Mouse (Mus musculus) forebrain, embryonic 14.5 days (tissue): Measurements from ENCODE around the gene Klk5. TPM values are rescaled to one million over a fixed set of nuclear protein-coding genes. Genes with fewer than 3 reads are reported as not detected.

Source experiments
- ATAC-seq: fragments of 200-750 bp; cut with Nextera tagmentation; 2 replicates; pipeline ENCODE4 v1.8.0; 2017; ENCODE audit warnings: mild to moderate bottlenecking, moderate library complexity
- DNase-seq: peaks from one replicate; pipeline ENCODE4 v3.0.0-alpha.2; 2015; ENCODE audit warnings: low spot score
- H3K27ac ChIP-seq: fragments of 300-500 bp; sonication (generic); 2 replicates; pipeline ENCODE4 v1.5.1; 2014; ENCODE audit warnings: low read depth, mild to moderate bottlenecking, control low read depth, low read length, moderate library complexity
- H3K27me3 ChIP-seq: fragments of 300-500 bp; sonication (generic); replicated peaks from 2 replicates; pipeline ENCODE4 v1.6.1; 2014; ENCODE audit warnings: low read length, control low read depth, mixed read lengths; ENCODE audit not compliant: control insufficient read depth, insufficient read depth
- H3K36me3 ChIP-seq: fragments of 300-500 bp; sonication (generic); 2 replicates; pipeline ENCODE4 v1.6.1; 2014; ENCODE audit warnings: low read length, control low read depth; ENCODE audit not compliant: control insufficient read depth, insufficient read depth
- H3K4me1 ChIP-seq: fragments of 300-500 bp; sonication (generic); 2 replicates; pipeline ENCODE4 v1.6.1; 2014; ENCODE audit warnings: antibody characterized with exemption, low read length, control low read depth; ENCODE audit not compliant: control insufficient read depth, insufficient read depth
- H3K4me2 ChIP-seq: fragments of 300-500 bp; sonication (generic); 2 replicates; pipeline ENCODE4 v1.6.1; 2014; ENCODE audit warnings: mild to moderate bottlenecking, control low read depth, low read length
- H3K4me3 ChIP-seq: fragments of 300-500 bp; sonication (generic); 2 replicates; pipeline ENCODE4 v1.5.1; 2014; ENCODE audit warnings: low read depth, low read length, control low read depth
- H3K9ac ChIP-seq: fragments of 300-500 bp; sonication (generic); 2 replicates; pipeline ENCODE4 v1.6.1; 2014; ENCODE audit warnings: mild to moderate bottlenecking, low read length, control low read depth, moderate library complexity
- H3K9me3 ChIP-seq: fragments of 300-500 bp; sonication (generic); replicated peaks from 2 replicates; pipeline ENCODE4 v1.6.1; 2016; ENCODE audit warnings: low read length, control low read depth, mixed read lengths; ENCODE audit not compliant: control insufficient read depth
- WGBS: fragments of 180-500 bp; shearing (Covaris S2); extraction: QIAGEN DNeasy Blood & Tissue Kit; methylation state at CpG from one replicate; pipeline ENCODE4 v1.1.7; 2014; 5-methylcytosine and 5-hydroxymethylcytosine counted together
- polyA plus RNA-seq: library from polyadenylated mRNA; unstranded; fragments of >200 nt; fragmentation: Nextera tagmentation; extraction: Ambion mirVana; gene quantifications from 2 replicates; pipeline ENCODE4 v1.2.1, GENCODE M21; 2014

Klk5 gene
- polyA plus RNA-seq, 1 experiment from 2014 or later: not detected

DNA sequence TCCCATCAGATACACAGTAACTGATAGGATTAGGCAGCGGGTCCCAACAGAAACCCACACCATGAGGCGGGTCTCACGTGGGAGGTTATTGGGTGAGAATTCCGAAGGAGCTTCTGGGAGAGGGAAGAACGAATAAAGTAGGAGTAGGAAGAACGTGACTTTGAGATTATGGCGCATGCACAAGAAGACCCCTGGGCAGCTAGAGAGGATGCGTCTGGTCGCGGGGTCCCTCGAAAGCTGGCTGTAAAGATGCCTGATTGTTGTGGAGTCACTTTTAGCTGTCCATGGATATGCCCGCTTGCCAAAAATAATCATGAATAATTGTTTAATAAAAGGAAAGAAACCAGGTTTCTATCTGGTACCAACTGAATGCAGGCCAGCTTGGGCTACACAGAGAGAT lies 15.7 kb downstream of the Klk5 start:
- no peaks in the 10 kb centered on the region for H3K9me3 ChIP-seq
- H3K4me2 ChIP-seq: no peak overlapping the region
- 96% methylated on average over 12 of the region's 12 CpGs for WGBS
- no peaks in the 10 kb centered on the region for H3K4me1 ChIP-seq
- ATAC-seq (no peak), DNase-seq (no peak)
- H3K9ac ChIP-seq: no peak overlapping the region
- H3K36me3 ChIP-seq: no peaks in the 10 kb centered on the region
- H3K27me3 ChIP-seq: no peaks in the 10 kb centered on the region
- no peak overlapping the region for H3K4me3 ChIP-seq
- H3K27ac ChIP-seq: no peak overlapping the region

DNA sequence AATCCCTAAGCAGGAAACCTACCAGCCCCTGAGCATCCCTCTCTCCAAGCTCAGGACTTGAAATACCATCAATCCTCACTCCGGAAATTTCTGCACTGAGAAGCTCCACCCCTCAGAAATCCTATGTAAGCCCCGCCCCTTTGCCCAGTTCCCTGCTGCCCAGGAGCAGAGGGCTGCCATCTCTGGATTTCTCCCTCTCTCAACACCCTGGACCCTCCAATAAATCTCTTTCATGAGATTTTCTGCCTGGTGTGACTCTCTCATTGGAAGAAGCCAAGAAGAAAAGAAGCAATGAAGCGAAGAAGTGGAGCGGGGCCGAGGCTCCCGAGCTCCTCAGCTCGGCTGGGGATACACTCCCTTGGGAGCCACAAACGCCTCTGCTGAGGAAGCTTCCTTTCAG lies 18.6 kb downstream of the Klk5 start:
- no peak overlapping the region for H3K4me2 ChIP-seq
- no peaks in the 10 kb centered on the region for H3K36me3 ChIP-seq
- no peaks in the 10 kb centered on the region for H3K27me3 ChIP-seq
- DNase-seq (no peak), ATAC-seq (no peak)
- no peaks in the 10 kb centered on the region for H3K4me1 ChIP-seq
- H3K27ac ChIP-seq: no peak overlapping the region
- no peak overlapping the region for H3K4me3 ChIP-seq
- WGBS: 28% methylated on average over 8 of the region's 8 CpGs
- H3K9ac ChIP-seq: no peak overlapping the region
- H3K9me3 ChIP-seq: no peaks in the 10 kb centered on the region

DNA sequence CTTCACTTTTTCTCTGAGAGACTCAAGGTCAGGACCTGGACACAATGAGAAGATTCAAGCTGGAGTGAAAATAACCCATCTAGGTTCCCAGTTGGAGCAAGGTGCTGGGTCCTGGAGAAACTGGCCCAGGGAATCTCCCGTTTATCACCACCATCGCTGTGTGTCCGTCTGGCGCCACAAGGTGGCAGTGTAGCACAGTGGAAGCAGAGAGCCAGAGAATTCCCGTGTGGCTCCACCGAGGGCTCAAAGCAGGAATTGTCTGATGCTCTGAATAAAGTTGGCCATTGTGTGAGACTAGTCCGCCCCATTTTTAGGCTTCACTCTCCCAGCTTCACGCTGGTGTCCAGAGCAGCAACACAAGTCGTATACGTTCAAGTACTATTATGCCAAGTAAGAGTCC lies 31.5 kb downstream of the Klk5 start:
- Histone ChIP-seq H3K4me2 (no peak overlapping the region), H3K27ac (no peak overlapping the region), H3K9ac (no peak overlapping the region), H3K27me3 (no peaks in the 10 kb centered on the region), H3K4me1 (no peaks in the 10 kb centered on the region), H3K4me3 (no peak overlapping the region), H3K9me3 (no peaks in the 10 kb centered on the region), H3K36me3 (no peaks in the 10 kb centered on the region)
- ATAC-seq (peak; percentile 54; the same call in 1 of the 2 replicates), DNase-seq (peak; percentile 82)
- WGBS: 2% methylated on average over 10 of the region's 10 CpGs

DNA sequence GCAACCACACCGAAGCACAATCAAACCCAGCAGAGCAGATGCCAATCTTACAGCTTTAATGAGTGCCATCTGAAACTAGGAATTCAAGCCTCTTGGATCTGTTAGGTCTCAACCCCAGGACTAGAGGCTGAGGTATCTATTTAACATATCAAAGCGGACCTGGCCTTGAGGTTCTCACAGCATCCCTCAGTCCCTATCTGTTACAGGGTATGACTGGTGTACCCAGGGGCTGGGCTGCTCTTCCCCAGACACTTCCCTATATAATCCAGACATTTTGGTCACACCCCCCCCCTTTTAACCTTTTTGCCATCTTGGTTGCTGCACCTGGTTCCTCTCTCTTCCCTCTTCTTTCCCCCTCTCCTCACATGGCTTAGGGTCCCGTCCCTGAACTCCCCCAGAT lies 31.9 kb downstream of the Klk5 start:
- no peaks in the 10 kb centered on the region for H3K36me3 ChIP-seq
- H3K27me3 ChIP-seq: no peaks in the 10 kb centered on the region
- H3K27ac ChIP-seq: no peak overlapping the region
- H3K9ac ChIP-seq: no peak overlapping the region
- H3K9me3 ChIP-seq: no peaks in the 10 kb centered on the region
- ATAC-seq: no peak; the same call in 1 of the 2 replicates
- DNase-seq: no peak
- 67% methylated on average over 3 of the region's 3 CpGs for WGBS
- H3K4me1 ChIP-seq: no peaks in the 10 kb centered on the region
- no peak overlapping the region for H3K4me3 ChIP-seq
- no peak overlapping the region for H3K4me2 ChIP-seq

DNA sequence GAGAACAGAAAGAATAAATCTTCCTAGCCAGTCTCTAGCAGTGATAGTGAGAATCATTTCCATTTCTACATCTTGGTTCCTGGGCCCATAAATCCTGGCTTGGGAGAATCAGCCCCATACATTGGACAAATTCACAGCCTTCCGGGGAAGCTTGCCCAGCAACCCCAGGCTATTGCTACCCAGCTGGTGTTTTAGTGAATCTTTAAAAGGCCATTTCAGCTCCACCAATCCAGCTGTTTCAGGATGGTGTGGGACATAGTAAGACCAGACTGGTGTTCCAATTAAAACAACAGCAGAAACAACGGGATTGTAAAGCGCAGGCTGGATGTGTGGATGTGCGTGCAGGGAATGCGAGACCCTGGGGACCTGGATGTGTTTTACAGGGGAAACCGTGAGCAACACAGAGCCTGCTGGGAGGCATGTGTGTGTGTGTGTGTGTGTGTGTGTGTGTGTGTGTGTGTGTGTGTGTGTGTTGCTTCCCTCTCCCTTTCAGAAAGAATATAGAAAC lies 33.2 kb downstream of the Klk5 start:
- Histone ChIP-seq H3K9ac (no peak overlapping the region), H3K4me1 (no peaks in the 10 kb centered on the region), H3K4me3 (no peak overlapping the region), H3K36me3 (no peaks in the 10 kb centered on the region), H3K4me2 (no peak overlapping the region), H3K27me3 (no peaks in the 10 kb centered on the region), H3K9me3 (no peaks in the 10 kb centered on the region), H3K27ac (no peak overlapping the region)
- WGBS: 80% methylated on average over 6 of the region's 6 CpGs
- DNase-seq: no peak
- no peak for ATAC-seq

DNA sequence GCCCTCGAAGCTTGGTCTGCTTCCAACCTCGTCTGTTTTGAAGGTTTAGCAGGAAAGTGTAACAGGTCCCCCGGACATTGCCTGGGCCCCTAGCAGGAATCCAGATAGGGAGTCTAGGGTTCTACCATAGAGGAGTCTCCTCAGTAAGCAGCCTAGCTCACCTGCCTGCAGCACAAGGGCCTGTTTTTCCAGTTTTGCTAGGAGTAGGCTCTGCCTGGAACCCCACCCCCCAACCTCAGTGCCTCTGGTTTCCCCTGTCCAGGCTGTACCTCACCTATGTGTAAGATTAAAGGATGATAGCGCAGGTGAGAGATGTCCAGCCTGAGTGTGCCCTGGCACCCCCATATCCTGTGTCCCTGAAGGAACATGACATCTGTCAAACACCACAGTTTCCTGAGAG lies 34.7 kb downstream of the Klk5 start:
- Histone ChIP-seq H3K36me3 (no peaks in the 10 kb centered on the region), H3K27ac (no peak overlapping the region), H3K27me3 (no peaks in the 10 kb centered on the region), H3K4me3 (no peak overlapping the region), H3K9ac (no peak overlapping the region), H3K4me1 (no peaks in the 10 kb centered on the region), H3K9me3 (no peaks in the 10 kb centered on the region), H3K4me2 (no peak overlapping the region)
- WGBS: 82% methylated on average over 4 of the region's 4 CpGs
- no peak for ATAC-seq
- no peak for DNase-seq

DNA sequence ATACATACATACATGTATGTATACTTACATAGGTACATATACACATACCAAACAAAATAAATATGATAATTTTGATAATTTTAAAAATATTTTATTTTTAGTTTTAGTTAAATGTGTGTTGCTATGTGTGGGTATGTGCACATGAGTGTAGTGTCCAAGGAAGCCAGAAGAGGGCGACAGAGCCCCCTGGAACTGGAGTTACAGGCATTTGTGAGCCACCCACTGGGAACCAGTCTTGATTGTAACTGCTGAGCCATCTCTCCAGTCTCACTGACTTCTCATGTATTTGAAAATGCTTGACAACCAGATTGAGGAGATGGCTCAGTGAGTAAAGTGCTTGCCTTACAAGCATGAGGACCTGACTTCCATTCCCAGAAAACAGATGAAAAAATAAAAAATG lies 36.5 kb downstream of the Klk5 start:
- no peaks in the 10 kb centered on the region for H3K4me1 ChIP-seq
- H3K36me3 ChIP-seq: no peaks in the 10 kb centered on the region
- no peak for DNase-seq
- no peak overlapping the region for H3K9ac ChIP-seq
- H3K4me3 ChIP-seq: no peak overlapping the region
- 63% methylated on average over 1 of the region's 1 CpGs for WGBS
- ATAC-seq: no peak
- no peak overlapping the region for H3K4me2 ChIP-seq
- no peak overlapping the region for H3K27ac ChIP-seq
- H3K27me3 ChIP-seq: no peaks in the 10 kb centered on the region
- H3K9me3 ChIP-seq: no peaks in the 10 kb centered on the region

DNA sequence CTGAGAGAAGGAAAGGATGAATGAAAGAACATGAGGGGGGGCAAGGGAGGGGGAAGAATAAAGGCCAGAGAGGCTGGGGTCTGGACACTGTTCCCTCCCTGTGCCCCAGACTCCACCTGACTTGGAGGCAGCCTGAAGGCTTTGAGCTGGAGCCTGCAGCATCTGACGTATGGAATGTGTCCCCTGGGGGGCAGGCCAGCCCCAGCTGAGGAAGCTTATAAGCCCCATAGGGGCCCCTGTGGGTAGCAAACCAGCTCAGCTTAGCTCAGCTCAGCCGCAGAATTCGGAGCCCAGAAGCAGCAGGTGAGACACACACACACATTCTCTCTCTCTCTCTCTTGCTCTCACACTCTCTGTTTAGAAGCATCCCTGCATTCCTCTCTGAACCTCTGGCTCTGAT lies 39.1 kb downstream of the Klk5 start, which contains the start of gene Klk4:
TSS of gene Klk4 (plus strand) at position 249 of the 400 bp plus-strand sequence.
- Histone ChIP-seq H3K4me2 (no peak within 1 kb of the TSS), H3K27me3 (no peaks in the 10 kb centered on the region), H3K27ac (no peak within 1 kb of the TSS), H3K4me3 (no peak within 1 kb of the TSS), H3K4me1 (no peaks in the 10 kb centered on the region), H3K9ac (no peak within 1 kb of the TSS), H3K9me3 (no peaks in the 10 kb centered on the region), H3K36me3 (no peaks in the 10 kb centered on the region)
- no peak for DNase-seq
- WGBS: 5% methylated on average over 3 of the region's 3 CpGs
- ATAC-seq: no peak

DNA sequence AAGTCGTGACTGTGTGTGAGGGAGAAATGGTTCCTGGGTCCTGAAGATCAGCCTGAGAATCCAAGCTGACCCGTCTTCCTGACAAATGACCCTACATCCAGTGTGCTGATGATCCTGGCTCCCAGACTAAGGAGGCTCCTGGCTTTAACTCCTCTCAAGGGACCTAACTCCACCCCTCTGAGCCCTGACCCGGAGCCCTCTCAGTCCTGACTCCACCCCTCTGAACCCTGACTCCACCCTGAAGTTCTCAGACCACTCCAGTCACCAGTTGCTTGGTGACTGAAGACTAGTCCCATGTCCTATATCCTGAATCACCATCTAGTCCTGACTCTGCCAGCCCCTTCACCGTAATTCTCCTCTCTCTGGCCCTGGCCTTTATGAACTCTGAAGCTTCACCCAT lies 40.6 kb downstream of the Klk5 start:
- no peak overlapping the region for H3K4me2 ChIP-seq
- no peak overlapping the region for H3K4me3 ChIP-seq
- no peaks in the 10 kb centered on the region for H3K27me3 ChIP-seq
- ATAC-seq: no peak
- no peak overlapping the region for H3K9ac ChIP-seq
- WGBS: 16% methylated on average over 4 of the region's 4 CpGs
- H3K36me3 ChIP-seq: no peaks in the 10 kb centered on the region
- DNase-seq: no peak
- no peaks in the 10 kb centered on the region for H3K9me3 ChIP-seq
- H3K27ac ChIP-seq: no peak overlapping the region
- no peaks in the 10 kb centered on the region for H3K4me1 ChIP-seq
